Mouse (Mus musculus) bone marrow macrophage, adult 2 months (primary cell): Measurements from ENCODE around the gene Arhgap23. TPM values are rescaled to one million over a fixed set of nuclear protein-coding genes. Genes with fewer than 3 reads are reported as not detected.

Experiments
- H3K27ac ChIP-seq: 2 replicates; pipeline ENCODE4 v1.5.1; 2012; ENCODE audit warnings: low read depth, low read length; ENCODE audit not compliant: insufficient read depth
- H3K4me1 ChIP-seq: 2 replicates; pipeline ENCODE4 v1.6.1; 2012; ENCODE audit warnings: low read length; ENCODE audit not compliant: control insufficient read depth, insufficient read depth
- H3K4me3 ChIP-seq: 2 replicates; pipeline ENCODE4 v1.5.1; 2012; ENCODE audit warnings: mild to moderate bottlenecking, low read length, moderate library complexity; ENCODE audit not compliant: insufficient read depth
- CTCF ChIP-seq: IDR thresholded peaks from 2 replicates; pipeline ENCODE4 v1.5.1; 2012; ENCODE audit warnings: low read depth, mild to moderate bottlenecking, low read length, moderate library complexity
- POLR2A ChIP-seq: IDR thresholded peaks from 2 replicates; pipeline ENCODE4 v1.6.1; 2012; ENCODE audit warnings: mild to moderate bottlenecking, low read depth, low read length, borderline replicate concordance
- polyA plus RNA-seq: library from polyadenylated mRNA; stranded (reverse); fragments of >200 nt; gene quantifications from 2 replicates; pipeline ENCODE4 v1.2.4, GENCODE M21; 2012; ENCODE audit not compliant: missing spikeins, insufficient read depth, insufficient read length

The Arhgap23 gene
- polyA plus RNA-seq, 1 experiment, result 9.2 TPM

DNA sequence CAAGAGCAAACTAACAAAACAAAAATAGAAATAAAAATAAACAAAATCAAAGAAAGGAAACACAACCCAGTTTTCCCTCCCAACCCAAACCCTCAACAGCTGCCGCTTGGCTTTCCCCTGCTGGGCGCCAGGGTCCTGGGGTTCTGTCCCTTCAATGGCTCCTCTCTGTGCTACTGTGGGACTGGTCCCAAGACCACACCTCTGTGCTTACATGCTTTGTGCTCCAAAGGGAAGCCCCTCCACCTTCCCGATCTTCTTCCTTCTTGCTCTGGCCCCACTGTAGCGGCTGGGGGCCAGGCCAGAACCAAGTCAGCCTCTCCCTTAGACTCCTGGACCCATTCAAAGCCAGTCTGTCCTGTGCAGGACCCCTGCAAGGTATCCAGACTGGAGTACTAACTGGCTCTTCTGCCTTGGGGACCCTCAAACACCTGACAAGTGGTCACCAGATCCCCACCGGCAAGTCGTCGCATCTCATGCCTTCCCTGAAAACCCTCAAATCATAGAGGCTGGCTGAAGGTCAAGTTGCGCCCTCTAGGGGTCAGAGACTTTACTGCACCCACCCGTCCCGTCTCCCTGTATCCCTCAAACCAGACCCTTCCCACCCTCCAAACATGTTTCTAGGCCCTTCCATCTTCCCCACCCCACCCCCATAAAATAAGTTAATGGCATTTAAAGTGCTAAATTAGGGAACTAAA, 95.8 kb downstream of the Arhgap23 start:
- Histone ChIP-seq H3K4me1 (peaks cover 17% of the 10 kb centered on the region), H3K4me3 (no peak overlapping the region), H3K27ac (no peak overlapping the region)
- TF ChIP-seq CTCF (peak; percentile 76), POLR2A (no peak)

DNA sequence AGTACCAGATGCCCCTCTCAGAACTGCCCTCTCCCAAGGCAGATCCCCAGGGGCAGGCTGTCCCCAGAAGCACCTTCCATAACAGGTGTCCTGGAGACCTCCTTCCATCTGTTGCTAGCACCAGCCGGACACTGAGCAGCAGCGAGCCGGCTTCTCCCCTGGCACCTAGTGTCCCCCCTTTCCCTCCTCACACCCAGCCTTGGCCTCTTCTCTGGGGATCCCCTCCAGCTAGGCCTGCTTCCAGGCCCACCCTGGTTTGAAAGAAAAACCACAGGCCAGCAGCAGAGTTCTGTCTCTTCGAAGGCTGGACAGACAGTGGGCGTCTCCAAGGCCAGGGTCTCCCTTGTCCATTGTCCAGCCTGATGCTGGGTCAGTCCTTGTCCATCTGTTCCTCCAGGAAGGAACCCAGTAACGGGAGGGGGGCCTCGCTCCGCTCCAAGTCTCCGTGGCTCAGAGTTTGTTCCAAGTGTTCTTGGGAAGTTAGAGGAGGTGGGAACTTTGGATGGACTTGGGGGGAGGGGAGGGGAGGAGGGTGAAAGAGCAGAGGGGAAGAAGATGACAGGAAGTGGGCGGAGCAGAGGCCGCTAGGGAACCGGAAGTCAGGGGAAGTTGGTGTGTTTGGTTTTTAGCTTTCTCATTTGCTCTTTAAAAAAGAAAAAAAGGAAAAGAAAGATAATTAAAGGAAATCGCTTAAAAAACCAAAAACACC, 96.5 kb downstream of the Arhgap23 start:
- H3K4me3 ChIP-seq, result peak overlapping the region; percentile 39
- TF ChIP-seq POLR2A (no peak), CTCF (no peak)
- peaks cover 14% of the 10 kb centered on the region for H3K4me1 ChIP-seq
- H3K27ac ChIP-seq, result peak overlapping the region; percentile 61

DNA sequence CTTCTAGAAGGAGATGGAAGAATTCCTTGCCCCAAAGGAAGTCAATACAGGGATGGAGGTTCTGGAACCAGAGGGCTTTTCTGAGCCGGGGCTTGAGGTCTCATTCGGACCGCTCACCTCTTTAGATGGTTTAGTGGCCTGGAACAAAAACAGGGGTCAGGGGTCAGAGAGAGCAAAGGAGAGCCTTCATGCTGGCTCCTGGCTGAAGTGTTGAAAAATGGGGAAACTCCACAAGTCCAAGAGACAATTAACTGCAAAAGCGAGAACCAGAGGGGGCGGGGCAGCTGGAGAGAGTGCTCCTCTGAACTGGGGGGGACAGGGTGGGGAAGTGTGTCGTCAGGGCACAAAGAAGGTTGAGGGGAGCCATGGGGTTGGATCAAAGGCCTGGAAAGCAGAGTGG, 97.2 kb downstream of the Arhgap23 start:
- Histone ChIP-seq H3K27ac (peak overlapping the region; percentile 61), H3K4me3 (peak overlapping the region; percentile 22; the same call in 1 of the 2 replicates)

DNA sequence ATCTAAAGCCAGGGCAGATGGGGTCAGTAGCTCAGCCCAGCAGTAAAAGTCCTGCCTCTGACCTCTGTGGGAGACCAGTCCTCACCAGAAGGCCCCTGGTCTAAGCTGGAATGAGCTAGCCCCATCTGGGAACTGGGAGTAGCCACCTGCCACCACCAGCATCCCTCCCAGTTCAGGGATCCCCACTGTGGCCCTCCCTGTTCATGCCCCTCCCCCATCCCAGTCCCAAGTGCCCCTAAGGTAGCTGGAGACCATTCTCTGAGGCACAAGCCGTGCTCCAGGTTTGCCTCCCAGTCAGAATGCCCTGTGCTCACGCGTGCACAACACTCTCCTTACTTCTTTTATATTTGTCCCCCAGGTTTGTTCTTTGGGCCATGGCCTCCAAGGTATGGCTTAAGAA, 97.7 kb downstream of the Arhgap23 start:
- Histone ChIP-seq H3K27ac (no peak overlapping the region), H3K4me3 (no peak overlapping the region), H3K4me1 (peaks cover 14% of the 10 kb centered on the region)
- no peak for TF ChIP-seq CTCF

More for the DNA sequence above, 97.2 kb downstream of the Arhgap23 start:
- TF ChIP-seq CTCF, result no peak
- no peak for TF ChIP-seq POLR2A
- H3K4me1 ChIP-seq, result peaks cover 14% of the 10 kb centered on the region

DNA sequence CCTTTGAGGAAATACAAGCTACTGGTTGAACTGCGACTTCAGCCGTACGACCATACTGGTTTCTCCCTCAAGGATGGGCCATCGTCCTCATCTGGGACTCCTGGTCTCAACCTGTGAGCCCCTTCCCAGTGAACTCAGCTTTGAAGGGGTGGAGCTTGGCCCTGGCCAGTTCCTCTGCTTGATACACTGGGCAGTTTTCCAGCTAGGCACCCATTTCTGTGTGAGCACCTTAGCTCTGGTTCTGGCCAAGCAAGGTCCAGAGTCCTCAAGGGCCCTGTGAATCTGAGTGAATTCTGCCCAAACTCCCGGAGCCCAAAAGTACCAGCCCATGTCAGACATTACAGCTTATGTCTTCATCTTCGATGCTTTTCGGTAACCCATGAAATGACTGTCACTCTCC, 105.2 kb downstream of the Arhgap23 start:
- no peak for TF ChIP-seq CTCF
- no peak for TF ChIP-seq POLR2A
- Histone ChIP-seq H3K4me1 (no peaks in the 10 kb centered on the region), H3K4me3 (no peak overlapping the region), H3K27ac (no peak overlapping the region)

DNA sequence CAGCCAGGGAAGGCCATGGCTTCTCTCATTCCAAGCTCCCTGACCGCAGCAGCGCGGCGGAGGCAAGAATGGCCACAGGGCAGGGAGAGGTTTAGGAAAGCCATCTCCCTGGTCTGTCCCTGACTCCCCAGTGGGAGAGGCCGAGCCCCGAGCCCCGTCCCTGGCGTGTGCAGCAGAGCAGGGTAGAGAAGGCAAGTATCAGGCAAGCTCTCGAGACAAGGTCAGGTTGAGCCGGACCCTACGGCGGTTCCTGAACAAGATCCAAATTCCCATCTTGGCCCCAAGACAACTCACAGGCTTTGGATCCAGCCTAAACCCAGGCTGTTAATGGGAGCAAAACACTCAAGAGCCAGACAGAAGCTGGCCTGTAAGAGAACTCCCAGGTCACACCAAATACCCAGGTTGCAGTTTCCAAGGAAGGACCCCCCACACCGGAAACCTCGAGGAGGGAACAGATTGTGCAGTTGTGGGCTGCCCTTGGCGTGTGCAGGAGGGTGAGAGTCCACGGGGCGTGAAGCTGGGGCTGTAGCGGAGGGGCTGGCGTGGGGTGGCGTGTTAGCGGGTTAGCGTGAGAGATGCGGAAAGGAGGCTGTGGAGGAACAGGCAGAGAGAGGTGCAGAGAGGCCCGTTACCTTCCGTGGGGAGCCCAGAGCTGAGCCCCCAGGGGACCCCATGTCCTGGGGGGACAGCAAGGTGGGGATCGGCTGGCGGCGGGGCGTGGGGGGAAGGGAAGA, 106.6 kb downstream of the Arhgap23 start:
- TF ChIP-seq POLR2A, result no peak
- TF ChIP-seq CTCF, result no peak
- Histone ChIP-seq H3K4me1 (no peaks in the 10 kb centered on the region), H3K4me3 (no peak overlapping the region), H3K27ac (no peak overlapping the region)

DNA sequence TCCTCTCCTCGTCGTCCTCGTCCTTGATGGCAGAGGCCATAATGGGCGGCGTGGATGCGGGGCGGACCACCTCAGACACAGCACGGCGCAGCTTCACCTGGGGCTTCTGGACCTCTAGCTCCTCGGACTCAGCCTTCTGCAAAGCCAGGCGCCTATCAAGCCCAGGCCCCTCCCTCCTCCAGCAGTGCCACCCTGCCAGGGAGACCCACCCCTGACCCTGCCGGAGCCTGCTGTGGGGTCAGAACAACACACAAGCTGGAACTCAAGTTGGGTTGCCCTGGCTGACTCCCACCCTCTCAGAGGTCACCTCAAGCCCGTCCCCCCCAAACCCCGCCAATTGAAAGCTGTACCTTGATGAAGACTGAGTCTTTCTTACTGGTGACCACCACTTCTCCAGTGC, 107.8 kb downstream of the Arhgap23 start:
- TF ChIP-seq POLR2A, result no peak
- TF ChIP-seq CTCF, result no peak
- no peak overlapping the region for H3K4me3 ChIP-seq
- no peak overlapping the region for H3K27ac ChIP-seq
- H3K4me1 ChIP-seq, result no peaks in the 10 kb centered on the region

DNA sequence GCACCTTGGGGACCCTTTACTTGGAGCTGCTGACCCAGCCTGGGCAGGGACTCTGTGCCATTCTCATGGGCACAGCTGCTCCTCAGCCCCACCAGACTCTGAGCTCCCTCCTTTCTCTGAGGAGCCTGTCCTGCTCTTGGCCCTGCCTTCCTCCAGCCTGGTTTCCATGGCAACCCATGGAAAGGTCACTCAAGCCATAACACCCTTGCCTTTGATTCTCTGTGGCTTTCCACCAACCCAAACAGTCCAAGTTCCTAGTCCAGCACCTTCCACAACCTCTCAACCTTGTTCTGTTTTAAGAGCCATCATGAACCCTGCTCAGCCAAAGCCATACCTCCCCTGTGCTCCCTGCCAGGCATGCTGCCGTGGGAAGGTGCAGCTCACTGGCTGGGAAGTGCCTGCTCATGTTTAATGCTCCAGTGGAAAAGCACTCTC, 108.5 kb downstream of the Arhgap23 start:
- Histone ChIP-seq H3K4me3 (no peak overlapping the region), H3K27ac (no peak overlapping the region), H3K4me1 (no peaks in the 10 kb centered on the region)
- no peak for TF ChIP-seq POLR2A
- no peak for TF ChIP-seq CTCF

DNA sequence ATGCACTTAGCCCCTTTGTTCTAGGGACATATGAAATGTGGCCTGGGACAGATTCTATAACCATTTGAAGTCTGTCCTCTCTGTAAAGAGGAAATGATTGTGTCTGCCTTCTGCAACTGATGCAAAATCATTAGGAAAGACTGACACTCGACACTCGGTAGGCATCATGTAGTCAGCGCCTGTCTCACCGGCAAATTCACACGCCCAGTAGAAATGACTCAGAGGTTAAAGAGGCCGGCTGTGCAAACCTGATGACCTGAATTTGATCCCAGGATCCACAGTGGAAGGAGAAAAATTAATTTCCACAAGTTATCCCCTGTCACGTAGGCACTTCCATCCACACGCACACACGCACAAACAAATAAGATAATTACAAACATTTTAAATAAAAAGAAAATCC, 109.0 kb downstream of the Arhgap23 start:
- TF ChIP-seq CTCF, result no peak
- TF ChIP-seq POLR2A, result no peak
- no peak overlapping the region for H3K4me3 ChIP-seq
- H3K4me1 ChIP-seq, result no peaks in the 10 kb centered on the region
- H3K27ac ChIP-seq, result no peak overlapping the region

DNA sequence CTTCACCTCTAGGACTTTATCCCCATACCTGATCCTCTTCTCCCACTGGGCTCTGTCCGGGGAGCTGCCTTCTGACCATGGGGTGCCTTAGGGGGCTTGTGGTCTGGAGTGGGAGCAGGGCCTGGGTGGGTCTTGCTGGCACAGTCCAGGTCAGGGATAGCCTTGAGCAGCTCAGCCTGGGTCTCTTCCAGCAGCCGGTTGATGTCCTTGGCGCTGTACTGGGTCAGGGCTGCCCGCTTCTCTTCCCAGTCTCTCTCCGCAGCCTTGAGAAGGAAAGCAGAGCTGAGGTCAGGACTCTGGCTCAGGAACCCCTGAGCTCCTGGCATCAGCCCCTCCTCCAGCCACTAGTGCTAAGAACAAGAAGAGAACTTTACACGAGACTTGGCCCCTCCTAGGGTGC, 110.0 kb downstream of the Arhgap23 start:
- H3K4me3 ChIP-seq, result no peak overlapping the region
- H3K27ac ChIP-seq, result no peak overlapping the region
- H3K4me1 ChIP-seq, result no peaks in the 10 kb centered on the region
- TF ChIP-seq CTCF (no peak), POLR2A (no peak)
